Mouse (Mus musculus): ENCODE data around the gene Klk12.

The Klk12 gene

DNA sequence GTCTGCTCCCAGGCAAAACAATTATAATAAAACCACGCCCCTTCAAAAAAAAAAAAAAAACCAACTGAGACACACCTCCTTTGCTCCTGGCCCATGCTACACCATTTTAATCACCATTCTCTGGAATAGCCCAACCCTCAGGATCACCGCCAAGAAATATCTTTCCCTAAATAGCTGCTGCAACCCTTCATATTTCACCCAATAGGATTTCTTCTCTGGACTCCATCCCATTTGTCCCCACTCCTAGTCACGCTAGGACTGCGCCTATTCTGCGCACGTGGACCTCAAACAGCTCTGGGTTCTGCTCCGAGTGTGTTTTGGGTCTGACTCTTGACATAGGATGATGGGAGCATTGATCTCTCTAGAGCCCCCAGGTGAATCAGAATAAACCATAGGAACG lies 27.7 kb downstream of the Klk12 start:
- DNase-seq (ENCODE audit: low read depth, low spot score): no peak

DNA sequence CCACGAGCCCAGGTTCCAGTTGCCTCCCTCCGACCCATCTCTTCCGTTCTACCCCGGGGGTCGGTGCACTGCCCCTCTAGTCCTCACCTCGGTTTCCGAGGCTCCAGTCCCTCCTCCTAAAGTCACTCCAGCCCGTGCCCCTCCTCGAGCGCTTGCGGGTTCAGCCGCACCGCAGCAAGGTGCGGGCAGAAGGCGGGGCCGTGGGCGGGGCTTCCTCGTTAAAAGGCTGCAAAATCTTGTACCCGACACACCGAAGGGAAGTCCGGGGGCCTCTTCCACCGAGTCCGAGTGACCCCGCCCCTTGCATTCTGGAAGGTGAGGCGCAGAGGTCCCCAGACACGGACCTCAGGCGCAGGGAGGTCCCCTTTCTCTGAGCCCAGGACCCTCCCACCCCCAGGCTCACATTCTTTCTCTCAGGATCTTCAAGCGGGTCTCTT lies 28.7 kb downstream of the Klk12 start, which contains the start of gene Klk8:
Gene Klk8, plus strand, starts transcription at position 245 of the 437 bp plus-strand sequence.
- no peak for DNase-seq (ENCODE audit: low read depth, low spot score)

DNA sequence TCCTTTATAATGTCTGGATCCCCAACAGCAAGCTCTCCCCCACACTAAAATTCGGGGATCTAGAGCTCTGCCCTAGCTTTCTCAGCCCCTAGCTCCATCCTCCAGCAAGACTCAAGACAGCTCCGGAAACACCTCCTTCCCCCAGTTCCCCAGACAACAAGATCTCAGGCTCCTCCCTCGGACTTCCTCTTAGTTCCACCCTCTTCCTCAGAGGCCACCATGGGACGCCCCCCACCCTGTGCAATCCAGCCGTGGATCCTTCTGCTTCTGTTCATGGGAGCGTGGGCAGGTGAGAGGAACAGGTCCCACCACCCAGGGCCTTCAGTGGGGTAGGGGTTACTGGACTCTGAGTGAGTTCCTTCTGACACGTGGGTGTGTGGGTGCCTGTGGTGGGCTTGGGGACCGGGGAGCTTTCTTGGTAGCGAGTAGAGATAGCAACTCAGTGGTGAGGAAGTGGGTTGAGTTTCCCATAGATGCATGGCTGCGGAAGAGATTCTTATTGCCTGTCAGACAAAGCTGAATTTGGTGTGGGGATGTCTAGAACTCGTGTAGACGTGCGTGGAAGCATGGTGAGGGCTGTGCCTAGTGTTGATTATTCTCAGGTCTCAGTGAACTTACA lies 29.3 kb downstream of the Klk12 start:
- DNase-seq (ENCODE audit: low read depth, low spot score): no peak

DNA sequence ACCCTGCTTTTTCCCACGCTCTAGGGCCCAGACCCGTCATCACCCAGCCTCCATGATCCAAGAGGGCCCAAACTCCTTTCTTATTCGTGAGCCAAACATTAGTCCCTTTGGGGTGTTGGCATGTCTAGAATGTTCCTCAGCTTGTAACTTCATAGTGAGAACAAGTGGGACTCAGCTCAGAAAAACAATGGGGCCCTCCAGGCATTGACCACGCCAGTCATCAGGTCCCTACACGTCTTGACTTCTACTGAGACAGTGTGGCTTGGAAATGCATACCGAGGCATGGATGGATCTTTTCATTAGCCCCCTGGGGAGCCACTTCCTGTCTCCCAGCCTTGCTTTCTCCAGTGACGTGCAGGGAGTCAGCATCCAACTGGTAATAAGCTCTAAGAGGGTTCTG lies 31.2 kb downstream of the Klk12 start:
- no peak for DNase-seq (ENCODE audit: low read depth, low spot score)

DNA sequence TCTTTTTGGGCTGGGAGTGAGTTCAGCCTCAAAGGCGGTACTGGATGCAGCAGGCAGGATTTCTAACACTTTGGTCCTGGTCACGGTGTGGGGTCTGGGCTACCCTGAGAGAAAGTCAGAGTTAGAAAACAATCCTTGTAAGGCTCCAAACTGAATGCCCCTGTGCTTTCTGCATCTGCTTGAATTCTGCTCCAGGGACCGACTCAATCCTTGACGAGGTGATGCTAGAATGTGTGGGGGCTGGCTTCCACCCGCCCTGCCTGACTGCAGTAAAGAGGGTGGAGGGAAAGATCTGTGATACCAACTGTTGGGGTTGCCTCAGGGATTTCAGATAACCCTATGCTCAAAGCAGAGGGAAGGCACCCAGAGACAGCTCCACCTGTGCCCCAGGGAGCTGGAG lies 42.3 kb downstream of the Klk12 start, which contains the start of gene Klk7:
Gene Klk7, plus strand, starts transcription at position 301 of the 400 bp plus-strand sequence.
- DNase-seq (ENCODE audit: low read depth, low spot score): no peak

DNA sequence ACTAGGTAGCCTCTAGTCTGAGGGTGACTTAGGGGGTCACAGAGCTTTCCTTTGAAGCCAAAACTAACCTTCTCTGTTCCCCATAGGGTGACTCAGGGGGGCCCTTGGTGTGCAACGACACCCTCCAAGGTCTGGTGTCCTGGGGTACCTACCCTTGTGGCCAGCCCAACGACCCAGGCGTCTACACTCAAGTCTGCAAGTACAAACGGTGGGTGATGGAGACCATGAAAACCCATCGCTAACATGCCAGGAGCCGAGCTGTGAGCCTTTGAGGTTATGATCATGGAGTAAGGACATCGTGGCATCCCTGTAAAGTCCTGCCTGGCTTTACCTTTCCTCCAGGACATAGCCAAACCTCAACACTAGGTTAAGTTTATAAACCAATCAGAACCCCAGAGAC lies 46.5 kb downstream of the Klk12 start:
- no peak for DNase-seq (ENCODE audit: low read depth, low spot score)

DNA sequence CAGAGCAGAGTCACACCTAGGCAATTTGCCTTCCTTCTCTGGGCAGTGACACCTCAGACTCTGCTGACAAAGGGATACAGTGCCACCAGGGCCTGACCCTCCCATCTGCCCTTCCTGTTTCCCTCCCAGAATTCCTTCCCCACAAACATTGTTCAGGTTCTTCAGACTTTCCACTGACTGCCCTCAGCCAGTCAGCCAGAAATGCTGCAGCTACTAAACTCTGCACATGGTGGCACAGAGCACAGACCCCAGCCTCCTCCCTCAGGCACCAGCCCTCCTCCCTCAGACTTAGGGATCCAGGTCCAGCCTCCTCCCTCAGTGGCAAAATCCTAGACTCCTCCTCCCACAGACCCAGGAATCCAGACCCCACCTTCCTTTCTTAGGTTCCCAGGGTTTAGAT lies 48.0 kb downstream of the Klk12 start:
- no peak for DNase-seq (ENCODE audit: low read depth, low spot score)

DNA sequence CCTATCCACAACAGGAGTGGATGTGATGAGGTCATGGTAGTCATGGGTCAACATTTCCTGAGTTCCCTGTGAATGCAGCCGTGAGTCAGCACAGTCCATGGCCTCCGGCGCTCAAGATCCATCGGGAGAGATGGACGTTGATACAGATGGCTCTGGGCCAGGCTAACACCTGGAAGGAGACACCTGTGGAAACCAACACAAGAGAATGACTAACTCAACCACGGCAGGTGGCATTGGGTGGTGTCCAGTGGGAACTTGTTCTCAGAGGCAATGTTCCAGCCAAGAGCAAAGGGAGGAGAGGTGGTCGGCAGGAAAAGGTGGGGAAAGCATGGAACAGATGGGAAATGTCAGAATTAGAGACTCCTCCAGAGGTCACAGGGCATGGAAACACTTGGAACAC lies 52.9 kb downstream of the Klk12 start:
- no peak for DNase-seq (ENCODE audit: low read depth, low spot score)
